Mouse (Mus musculus): ENCODE measurements around the gene Lpin2.

The Lpin2 gene

DNA sequence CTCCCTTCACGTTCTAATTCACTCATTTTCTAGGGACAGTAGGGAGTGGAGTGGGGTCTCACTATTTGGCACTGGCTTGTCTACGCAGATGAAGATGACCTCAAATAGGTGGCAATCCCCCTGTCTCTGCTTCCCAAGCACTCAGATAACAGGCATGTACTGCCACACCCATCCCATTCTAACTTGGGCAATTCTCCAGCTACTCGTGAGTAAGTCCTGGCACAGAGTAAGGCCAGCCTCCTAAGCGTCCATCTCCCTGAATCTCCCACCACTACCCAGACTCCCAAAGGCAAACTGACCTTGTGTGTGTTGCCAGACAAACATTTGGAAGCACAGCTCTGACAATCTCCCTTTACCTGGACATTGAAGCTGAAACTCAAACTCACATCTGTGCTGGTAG is 110.5 kb downstream of the Lpin2 start:
- DNase-seq (ENCODE audit: low read depth in 2 of 2, low spot score in 2 of 2): no peak

DNA sequence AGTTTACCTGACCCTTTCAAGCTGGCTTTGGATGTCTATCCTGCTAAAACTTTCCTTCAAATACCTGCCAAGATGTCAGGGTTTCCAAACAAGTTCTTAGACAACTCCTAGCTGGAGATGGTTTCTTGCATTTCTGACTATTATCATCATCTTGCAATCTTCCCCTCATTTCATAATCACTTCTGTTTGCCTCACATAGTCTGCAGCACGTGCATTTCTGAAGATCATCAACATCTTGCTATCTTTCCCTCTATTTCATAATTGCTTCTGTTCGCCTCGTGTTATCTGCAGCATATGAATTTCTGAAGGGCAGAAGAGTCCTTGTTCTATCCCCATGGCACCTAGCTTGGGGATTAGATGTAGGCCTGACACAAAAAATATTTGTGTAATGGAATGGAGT is 112.2 kb downstream of the Lpin2 start:
- DNase-seq (ENCODE audit: low read depth in 2 of 2, low spot score in 2 of 2): no peak
